Mouse (Mus musculus): ENCODE data around the gene Zfp276.

DNA sequence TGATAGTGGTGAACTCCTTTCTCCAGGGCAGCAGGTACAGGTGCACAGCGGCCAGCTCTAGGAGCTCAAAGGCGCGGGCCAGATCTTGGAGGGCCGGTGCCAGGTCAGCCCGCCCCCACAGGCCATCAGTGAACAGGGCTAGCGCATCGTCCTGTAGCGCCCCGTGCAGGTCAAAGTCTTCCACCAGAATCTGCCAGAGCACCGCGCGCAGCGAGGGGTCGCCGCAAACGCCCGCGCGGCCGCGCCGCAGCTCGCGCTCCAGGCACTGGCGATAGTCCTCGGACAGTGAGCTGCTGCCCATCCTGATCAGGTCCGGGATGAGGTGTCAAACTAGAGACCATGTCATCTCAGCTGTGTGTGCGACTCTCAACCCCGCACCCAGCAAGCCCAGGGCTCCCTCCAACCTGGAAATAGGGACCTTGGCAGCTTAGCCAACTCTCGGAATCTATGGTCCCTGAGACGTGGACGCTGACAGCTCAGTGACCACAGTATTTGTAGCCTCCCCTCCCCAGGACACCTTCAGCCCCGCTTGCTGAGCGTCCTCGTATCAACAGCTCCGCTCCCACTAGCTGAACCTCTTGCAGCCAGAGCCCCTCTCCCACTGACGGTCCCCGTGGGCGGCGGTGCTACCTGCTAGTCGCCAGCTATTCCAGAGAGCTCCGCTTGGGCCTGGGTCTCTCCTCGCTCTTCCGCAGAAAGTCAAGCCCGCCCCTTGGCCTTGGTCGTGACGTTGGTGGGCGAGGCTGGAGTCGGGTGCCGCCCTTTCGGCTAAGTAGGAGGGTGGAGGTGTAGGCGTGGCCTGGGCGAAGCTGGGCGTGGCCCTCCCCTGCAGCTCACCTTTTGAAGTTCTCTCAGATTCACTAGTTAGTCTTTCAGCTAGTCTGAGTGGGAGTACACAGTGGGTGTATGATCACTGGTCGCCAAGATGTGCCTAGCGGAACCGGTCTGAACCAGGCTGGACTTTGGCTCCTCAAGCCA lies 18.2 kb upstream of the Zfp276 start, which contains the start of gene Spata2l:
- TF ChIP-seq CTCF (IDR thresholded peaks at IDR 0.05; ENCODE audit: low read depth): peak; percentile 59
- TF ChIP-seq EP300 (optimal IDR thresholded peaks at IDR 0.05): no peak
